Mouse (Mus musculus): ENCODE results near the gene Rnase4.
A peak's percentile ranks its signal among the peaks of the same experiment; 100 is the strongest.

Gene Rnase4

GRCm38 (mm10) chr14:51090921-51091900 lies at the start of gene Rnase4, which contains the start of gene Ang:
Rnase4 (plus strand) TSS chr14:51091077.
Ang (plus strand) TSS chr14:51091150.
- DNase-seq: peak; percentile 64

DNA sequence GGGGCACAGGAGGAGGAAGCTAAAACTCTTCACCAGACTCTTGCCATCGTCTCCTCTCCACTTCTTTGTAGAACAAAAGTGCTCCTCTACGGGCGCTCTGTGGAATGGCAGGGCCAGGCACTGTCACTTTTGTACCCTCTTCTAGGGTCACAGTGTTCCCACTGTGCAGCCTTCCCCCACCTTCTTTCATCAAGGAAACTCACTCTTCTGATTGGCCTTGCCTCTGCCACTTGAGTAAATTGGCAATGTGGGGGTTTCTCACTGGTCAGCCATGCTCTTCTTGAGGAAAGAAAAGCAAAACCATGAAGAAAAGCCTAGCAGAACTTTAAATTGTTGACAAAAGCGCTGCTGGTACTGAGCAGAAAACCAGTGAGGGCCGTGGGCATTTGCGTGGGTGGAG lies 49.1 kb upstream of the Rnase4 start, which contains the start of gene Rnase9:
TSS of gene Rnase9 (minus strand) at position 101 of the 400 bp plus-strand sequence.
- DNase-seq: no peak

GRCm38 (mm10) chr14:51047846-51048245 lies 43.0 kb upstream of the Rnase4 start:
- no peak for DNase-seq

DNA sequence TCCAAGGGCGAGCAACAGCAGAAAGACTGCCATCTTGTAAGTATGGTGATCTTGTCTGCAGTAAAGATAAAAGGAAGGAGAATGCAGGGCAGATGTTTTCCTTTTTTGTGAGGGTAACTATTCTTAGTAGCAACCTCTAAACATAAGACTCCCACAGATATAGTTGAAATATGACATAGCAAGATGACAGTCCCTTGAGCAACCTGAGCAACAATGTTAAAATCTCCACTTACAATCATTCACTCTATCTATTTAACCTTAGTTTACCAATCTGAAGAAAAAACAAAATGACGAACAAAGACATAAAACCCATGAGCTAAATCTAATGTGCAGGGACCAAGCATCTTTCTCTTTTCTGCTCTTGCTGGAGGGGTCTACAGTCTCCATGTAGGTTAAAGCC lies 40.8 kb upstream of the Rnase4 start, which contains the start of gene Rnase11:
TSS of gene Rnase11 (minus strand) at position 101 of the 400 bp plus-strand sequence.
- DNase-seq: no peak

DNA sequence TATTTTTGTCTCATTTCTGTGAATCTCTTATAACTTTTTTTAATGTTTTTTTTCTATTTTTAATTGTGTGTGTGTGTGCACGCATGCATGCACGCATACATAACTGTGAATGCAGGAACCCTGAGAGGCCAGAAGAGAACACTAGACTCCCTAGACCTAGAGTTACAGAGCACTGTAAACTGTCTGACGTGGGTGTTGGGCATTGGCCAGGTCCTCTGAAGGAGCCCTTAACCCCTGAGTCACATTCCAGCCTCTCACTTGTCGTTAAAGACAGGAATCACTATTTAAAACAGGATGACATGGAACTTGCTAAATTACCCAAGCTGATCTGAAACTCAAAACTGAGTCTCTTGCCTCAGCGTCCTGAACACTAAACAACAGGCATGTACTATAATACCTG lies 38.9 kb upstream of the Rnase4 start:
- no peak for DNase-seq

GRCm38 (mm10) chr14:51053176-51053575 lies 37.7 kb upstream of the Rnase4 start:
- no peak for DNase-seq

DNA sequence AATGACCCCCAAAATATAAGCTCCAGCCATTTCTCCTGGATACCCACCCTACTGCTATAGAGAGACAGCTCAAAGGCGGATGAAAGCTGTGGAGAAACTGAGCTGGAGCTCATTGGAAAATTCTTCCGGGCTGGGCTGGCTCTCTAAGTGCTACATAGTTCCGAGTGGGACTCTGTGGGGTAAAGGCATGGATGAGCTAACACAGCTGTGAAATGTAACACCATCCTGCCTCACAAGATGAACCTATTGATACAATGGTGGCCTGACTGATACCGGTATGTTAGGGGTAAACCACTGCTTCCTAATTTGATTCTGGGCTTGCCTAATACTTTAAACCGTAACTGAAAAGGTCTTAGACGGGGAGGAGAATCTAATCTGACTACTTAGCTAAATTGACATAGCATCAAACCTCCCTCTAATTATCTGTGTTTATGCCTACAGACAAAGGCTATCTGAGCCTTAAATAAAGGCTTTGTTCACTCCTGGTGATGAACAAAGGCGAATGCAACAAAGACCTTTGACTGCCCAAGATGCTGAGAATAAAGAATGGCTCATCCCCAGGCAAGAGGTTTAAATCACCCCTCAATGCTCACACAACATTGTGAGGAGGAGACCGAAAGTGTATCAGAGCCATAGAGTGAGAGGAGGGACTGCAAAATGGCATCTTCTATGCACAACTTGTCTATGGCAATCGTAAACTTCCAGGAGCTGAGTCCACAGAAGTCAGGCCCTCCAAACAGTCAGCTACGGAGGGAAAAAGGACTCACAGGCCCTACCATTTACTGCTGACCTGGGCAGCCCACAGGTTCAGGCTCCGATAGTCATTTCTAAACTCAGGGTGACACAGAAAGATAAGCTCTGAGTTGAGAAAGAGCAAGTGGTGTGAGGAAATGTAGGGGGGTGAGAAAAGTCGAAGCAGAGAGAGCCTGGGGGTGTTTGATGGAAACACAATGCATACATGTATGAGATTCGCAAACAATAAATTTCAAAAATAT lies 36.3 kb upstream of the Rnase4 start:
- no peak for DNase-seq

DNA sequence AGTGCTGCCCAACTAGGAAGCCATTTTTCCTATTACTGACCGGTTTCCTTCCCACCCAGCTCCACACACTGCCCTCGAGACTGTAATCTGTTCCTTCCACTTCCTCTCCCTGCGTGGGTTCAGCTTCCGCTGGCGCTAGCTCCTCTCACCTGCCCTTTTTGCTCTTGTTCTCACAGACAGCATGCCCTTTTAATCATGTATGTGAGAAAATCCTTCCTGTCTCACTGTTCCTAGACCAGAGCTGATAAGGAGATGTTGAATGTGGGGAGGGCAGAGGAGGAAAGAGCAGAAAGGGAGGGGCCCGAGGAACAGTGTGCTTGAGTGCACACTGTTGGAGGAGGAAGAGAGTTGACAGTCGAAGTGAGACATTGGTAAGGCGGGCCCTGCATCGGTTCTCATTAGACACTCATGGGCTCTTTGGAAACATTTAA lies 33.5 kb upstream of the Rnase4 start, which contains the start of gene Rnase12:
TSS of gene Rnase12 (minus strand) at position 261 of the 431 bp plus-strand sequence.
- DNase-seq: no peak

DNA sequence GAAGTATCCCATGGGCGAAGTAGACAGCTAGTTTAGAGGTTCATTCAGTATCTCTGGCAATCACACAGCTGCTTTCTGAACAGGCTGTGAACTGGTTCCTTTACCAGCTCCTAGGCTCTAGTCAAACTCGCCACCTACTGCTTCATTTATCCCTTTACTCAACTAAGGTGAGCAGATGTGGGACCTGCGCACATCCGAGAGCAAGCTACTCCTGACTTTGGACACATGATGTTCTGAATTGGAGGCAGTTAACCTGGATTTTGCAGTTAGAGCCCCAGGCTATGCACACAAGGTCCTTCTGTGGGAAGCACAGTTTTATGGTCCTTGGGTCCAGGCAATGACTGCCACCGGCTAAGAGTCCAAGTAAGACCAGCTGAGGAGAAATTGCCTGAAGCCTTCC lies 30.1 kb upstream of the Rnase4 start:
- DNase-seq: no peak

DNA sequence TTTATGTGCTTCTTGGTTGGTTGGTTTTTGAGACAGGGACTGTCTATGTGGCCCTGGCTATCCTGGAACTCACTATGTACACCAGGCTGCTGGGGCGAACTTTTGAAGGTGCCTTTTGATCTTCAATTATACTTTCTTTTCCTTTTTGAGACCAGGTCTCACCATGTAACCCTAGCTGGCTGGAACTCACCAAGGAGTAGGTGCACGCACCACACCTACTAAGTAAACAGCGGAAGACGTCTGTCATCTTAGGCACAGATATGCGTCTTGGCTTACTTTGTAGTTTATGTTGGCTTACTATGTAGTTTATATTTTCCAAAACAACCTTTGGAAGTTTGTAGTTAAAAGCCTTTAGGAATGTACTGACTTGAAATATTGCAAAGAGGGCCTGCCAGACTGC lies 21.9 kb upstream of the Rnase4 start:
- DNase-seq: no peak

- DNase-seq: no peak
Observed at GRCm38 (mm10) chr14:51069617-51070016, 21.3 kb upstream of the Rnase4 start.

- no peak for DNase-seq
Observed at GRCm38 (mm10) chr14:51074335-51074734, 16.5 kb upstream of the Rnase4 start, which contains the start of gene Olfr750. Olfr750 (minus strand) TSS chr14:51074435.

DNA sequence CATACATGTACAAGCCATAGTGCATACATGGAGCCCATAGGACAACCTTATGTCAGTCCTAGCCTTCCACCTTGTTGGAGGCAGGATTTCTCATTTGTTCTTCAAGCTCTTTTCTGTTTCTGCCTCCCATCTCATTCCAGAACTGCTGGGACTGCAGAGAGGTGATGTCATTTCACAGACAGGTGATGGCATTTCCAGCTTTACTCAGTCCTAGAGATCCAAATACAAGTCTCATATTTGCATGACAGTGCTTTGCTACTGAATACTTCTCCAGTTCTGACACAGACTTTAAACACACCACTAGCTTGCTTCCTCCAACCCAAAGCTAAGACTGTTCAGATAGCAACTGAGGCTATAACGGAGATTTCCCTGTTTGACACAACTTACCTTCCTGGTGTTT lies 11.7 kb upstream of the Rnase4 start:
- no peak for DNase-seq

DNA sequence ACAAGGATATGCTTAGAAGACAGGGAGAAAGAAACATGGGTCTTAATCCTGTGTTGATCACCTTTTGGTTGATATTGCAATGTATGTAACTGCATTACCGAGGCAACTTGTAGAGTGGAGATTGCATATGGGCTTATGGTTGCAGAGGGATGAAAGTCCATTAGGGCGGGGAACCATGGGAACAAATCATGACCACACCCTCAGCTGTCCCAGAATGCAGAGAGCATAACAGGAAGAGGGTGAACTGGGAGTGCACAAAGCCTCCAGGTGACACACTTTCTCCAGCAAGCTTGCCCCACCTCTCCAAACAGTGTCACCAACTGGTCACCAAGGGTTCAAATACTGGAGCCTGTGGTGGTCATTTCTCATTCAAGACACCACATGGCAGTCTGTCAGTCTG lies 9.8 kb upstream of the Rnase4 start:
- DNase-seq: no peak

- peak; percentile 59 for DNase-seq
Observed at GRCm38 (mm10) chr14:51082599-51083581, 8.0 kb upstream of the Rnase4 start.

GRCm38 (mm10) chr14:51083805-51084204 lies 7.1 kb upstream of the Rnase4 start:
- no peak for DNase-seq

GRCm38 (mm10) chr14:51085086-51085485 lies 5.8 kb upstream of the Rnase4 start:
- DNase-seq: no peak

DNA sequence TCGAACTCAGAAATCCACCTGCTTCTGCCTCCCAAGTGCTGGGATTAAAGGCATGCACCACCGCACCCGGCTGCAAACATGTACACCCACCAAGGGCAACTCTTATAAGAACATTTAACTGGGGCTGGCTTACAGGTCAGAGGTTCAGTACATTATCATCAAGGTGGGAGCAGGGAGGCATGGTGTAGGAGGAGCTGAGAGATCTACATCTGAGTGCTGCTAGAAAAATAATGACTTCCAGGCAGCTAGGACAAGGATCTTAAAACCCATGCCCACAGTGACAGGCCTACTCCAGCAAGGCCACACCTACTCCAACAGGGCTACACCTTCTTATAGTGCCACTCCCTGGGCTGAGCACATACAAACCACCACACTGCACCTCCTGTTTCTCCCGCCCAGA lies 5.0 kb upstream of the Rnase4 start:
- no peak for DNase-seq

GRCm38 (mm10) chr14:51087762-51088161 lies 3.1 kb upstream of the Rnase4 start:
- DNase-seq: no peak

GRCm38 (mm10) chr14:51088166-51088969 lies 2.5 kb upstream of the Rnase4 start:
- peak; percentile 87 for DNase-seq
